Mouse (Mus musculus) heart, embryonic 15.5 days (tissue): ENCODE measurements around the gene Capn12. TPM values are rescaled to one million over a fixed set of nuclear protein-coding genes. Genes with fewer than 3 reads are reported as not detected.
"Not testable (repeated sequence)": the region's sequence is repeated elsewhere in the genome, so short reads cannot be mapped to it uniquely, and the experiment has no call there.

ENCODE experiments used
- ATAC-seq: fragments of 200-750 bp; cut with Nextera tagmentation; replicated peaks from 2 replicates; pipeline ENCODE4 v1.8.0; 2017; ENCODE audit warnings: low read depth, moderate TSS enrichment; ENCODE audit not compliant: insufficient number of reproducible peaks, insufficient read depth, low FRiP score
- H3K27ac ChIP-seq: fragments of 300-500 bp; sonication (generic); 2 replicates; pipeline ENCODE4 v1.5.1; 2015; ENCODE audit warnings: mild to moderate bottlenecking, inconsistent platforms
- H3K27me3 ChIP-seq: fragments of 300-500 bp; sonication (generic); 2 replicates; pipeline ENCODE4 v1.6.1; 2015; ENCODE audit warnings: inconsistent platforms
- H3K36me3 ChIP-seq: fragments of 300-500 bp; sonication (generic); 2 replicates; pipeline ENCODE4 v1.6.1; 2015; ENCODE audit warnings: mild to moderate bottlenecking, inconsistent platforms
- H3K4me1 ChIP-seq: fragments of 300-500 bp; sonication (generic); replicated peaks from 2 replicates; pipeline ENCODE4 v1.6.1; 2015; ENCODE audit warnings: inconsistent platforms
- H3K4me2 ChIP-seq: fragments of 300-500 bp; sonication (generic); 2 replicates; pipeline ENCODE4 v1.6.1; 2015; ENCODE audit warnings: inconsistent platforms, mild to moderate bottlenecking, moderate library complexity
- H3K4me3 ChIP-seq: fragments of 300-500 bp; sonication (generic); 2 replicates; pipeline ENCODE4 v1.5.1; 2015; ENCODE audit warnings: mild to moderate bottlenecking, inconsistent platforms
- H3K9ac ChIP-seq: fragments of 300-500 bp; sonication (generic); 2 replicates; pipeline ENCODE4 v1.6.1; 2015; ENCODE audit warnings: mild to moderate bottlenecking, inconsistent platforms
- H3K9me3 ChIP-seq: fragments of 300-500 bp; sonication (generic); replicated peaks from 2 replicates; pipeline ENCODE4 v1.6.1; 2016; ENCODE audit warnings: inconsistent platforms
- WGBS: fragments of 180-500 bp; shearing (Covaris S2); methylation state at CpG from one replicate; pipeline ENCODE4 v1.1.7; 2015; ENCODE audit warnings: mixed read lengths; 5-methylcytosine and 5-hydroxymethylcytosine counted together
- polyA plus RNA-seq: library from polyadenylated mRNA; unstranded; fragments of >200 nt; fragmentation: Nextera tagmentation; extraction: Ambion mirVana; gene quantifications from 2 replicates; pipeline ENCODE4 v1.2.1, GENCODE M21; 2015

The Capn12 gene
- polyA plus RNA-seq, 1 experiment from 2014 or later: 0.33 TPM

- H3K27me3 ChIP-seq: no peaks in the 10 kb centered on the region
- H3K27ac ChIP-seq: peak within 1 kb of the TSS; percentile 26; the same call in 1 of the 2 replicates
- no peaks in the 10 kb centered on the region for H3K36me3 ChIP-seq
- peak within 1 kb of the TSS; percentile 36 for H3K4me2 ChIP-seq
- 74% methylated on average over 6 of the region's 6 CpGs for WGBS
- no peaks in the 10 kb centered on the region for H3K9me3 ChIP-seq
- H3K9ac ChIP-seq: no peak within 1 kb of the TSS
- H3K4me3 ChIP-seq: no peak within 1 kb of the TSS
- no peak for ATAC-seq
- H3K4me1 ChIP-seq: peaks cover 30% of the 10 kb centered on the region
Measured at GRCm38 (mm10) chr7:28863540-28863939, 17.7 kb upstream of the Capn12 start, which contains the start of gene Lgals7. Lgals7 (plus strand) TSS chr7:28863853.

DNA sequence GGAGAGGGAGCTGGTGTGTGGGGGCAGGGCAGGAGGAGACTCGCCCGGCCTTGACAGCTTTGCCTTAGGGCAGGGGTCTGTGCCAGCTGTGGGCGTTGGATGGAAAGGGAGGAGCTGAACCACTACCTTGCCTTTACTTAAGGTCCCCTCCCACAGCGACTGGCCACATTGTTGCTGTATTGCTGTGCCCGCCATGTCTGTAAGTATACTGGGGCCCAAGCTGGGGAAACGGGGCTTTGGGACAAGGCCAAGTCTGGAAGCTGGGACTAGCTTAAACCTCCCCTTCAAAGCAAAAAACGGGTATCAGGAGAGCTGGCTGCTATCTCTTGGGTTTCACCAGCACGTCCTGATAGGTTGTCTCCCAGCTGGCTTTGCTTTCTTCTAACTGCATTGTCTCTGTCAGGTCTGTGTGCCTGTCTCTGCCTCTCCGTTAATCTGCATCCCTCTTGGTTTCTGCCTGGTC lies 16.9 kb upstream of the Capn12 start:
- H3K9ac ChIP-seq: no peak overlapping the region
- H3K4me3 ChIP-seq: no peak overlapping the region
- H3K4me1 ChIP-seq: peaks cover 30% of the 10 kb centered on the region
- ATAC-seq: no peak
- H3K27ac ChIP-seq: peak overlapping the region; percentile 26; the same call in 1 of the 2 replicates
- no peaks in the 10 kb centered on the region for H3K9me3 ChIP-seq
- no peaks in the 10 kb centered on the region for H3K36me3 ChIP-seq
- no peaks in the 10 kb centered on the region for H3K27me3 ChIP-seq
- peak overlapping the region; percentile 36 for H3K4me2 ChIP-seq
- WGBS: 38% methylated on average over 9 of the region's 9 CpGs

- H3K4me1 ChIP-seq: peaks cover 30% of the 10 kb centered on the region
- no peaks in the 10 kb centered on the region for H3K27me3 ChIP-seq
- 37% methylated on average over 33 of the region's 33 CpGs for WGBS
- peak overlapping the region; percentile 58 for H3K4me2 ChIP-seq
- H3K9ac ChIP-seq: no peak overlapping the region
- H3K27ac ChIP-seq: no peak overlapping the region
- no peaks in the 10 kb centered on the region for H3K9me3 ChIP-seq
- peak overlapping the region; percentile 29 for H3K4me3 ChIP-seq
- ATAC-seq: peak; percentile 51
- H3K36me3 ChIP-seq: no peaks in the 10 kb centered on the region
Measured at GRCm38 (mm10) chr7:28865481-28866300, 15.5 kb upstream of the Capn12 start.

DNA sequence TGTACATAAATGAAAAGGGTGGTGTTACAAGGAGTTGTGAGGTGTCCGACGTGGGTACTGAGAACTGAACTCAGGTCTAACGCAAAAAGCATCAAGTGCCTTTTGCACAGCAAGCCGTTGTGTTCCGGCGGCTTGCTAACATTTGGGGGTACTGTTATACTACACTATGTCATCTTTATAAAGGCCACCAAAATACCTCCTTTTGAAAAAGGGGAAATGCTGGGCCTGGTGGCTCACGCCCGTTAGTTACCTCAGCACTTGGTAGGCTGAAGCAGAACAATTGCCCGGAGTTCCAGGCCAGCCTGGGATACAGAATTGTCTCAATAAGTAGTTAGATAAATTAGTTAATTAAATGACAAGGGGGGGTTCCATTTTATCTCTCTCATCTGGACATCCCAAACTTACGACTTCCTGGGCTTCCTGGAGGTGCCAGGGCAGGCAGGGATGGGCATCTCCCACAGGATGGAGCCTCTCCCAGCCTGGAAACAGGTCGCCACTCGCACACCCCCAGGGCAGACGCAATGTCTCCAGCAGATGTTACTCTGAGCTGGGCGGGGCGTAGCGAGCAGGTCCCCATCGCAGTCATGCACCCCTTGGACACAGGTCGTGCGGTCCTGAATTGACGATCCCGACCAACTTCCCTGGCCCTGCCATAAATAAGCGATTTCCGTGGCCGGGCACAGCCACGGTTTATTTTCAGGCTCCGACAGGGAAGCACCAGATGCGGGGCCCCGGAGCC lies 14.3 kb upstream of the Capn12 start:
- H3K27ac ChIP-seq: 0 out of 2 replicates have a peak overlapping the region, but pooled peaks have one; percentile 15

GRCm38 (mm10) chr7:28867508-28868340 lies 13.5 kb upstream of the Capn12 start:
- ATAC-seq, H3K27me3 ChIP-seq, H3K9me3 ChIP-seq, H3K9ac ChIP-seq, H3K36me3 ChIP-seq: not testable (repeated sequence)
- H3K4me2 ChIP-seq: peak overlapping the region; percentile 59
- WGBS: 27% methylated on average over 23 of the region's 23 CpGs
- peak overlapping the region; percentile 31; the same call in 1 of the 2 replicates for H3K4me3 ChIP-seq
- H3K4me1 ChIP-seq: peaks cover 30% of the 10 kb centered on the region
- 0 out of 2 replicates have a peak overlapping the region, but pooled peaks have one; percentile 15 for H3K27ac ChIP-seq

More for the DNA sequence above, 14.3 kb upstream of the Capn12 start:
- Histone ChIP-seq H3K27me3 (no peaks in the 10 kb centered on the region), H3K36me3 (no peaks in the 10 kb centered on the region), H3K4me3 (no peak overlapping the region), H3K4me2 (peak overlapping the region; percentile 59; the same call in 1 of the 2 replicates), H3K4me1 (peaks cover 30% of the 10 kb centered on the region), H3K9me3 (no peaks in the 10 kb centered on the region), H3K9ac (no peak overlapping the region)
- WGBS: 89% methylated on average over 28 of the region's 28 CpGs
- ATAC-seq: no peak

DNA sequence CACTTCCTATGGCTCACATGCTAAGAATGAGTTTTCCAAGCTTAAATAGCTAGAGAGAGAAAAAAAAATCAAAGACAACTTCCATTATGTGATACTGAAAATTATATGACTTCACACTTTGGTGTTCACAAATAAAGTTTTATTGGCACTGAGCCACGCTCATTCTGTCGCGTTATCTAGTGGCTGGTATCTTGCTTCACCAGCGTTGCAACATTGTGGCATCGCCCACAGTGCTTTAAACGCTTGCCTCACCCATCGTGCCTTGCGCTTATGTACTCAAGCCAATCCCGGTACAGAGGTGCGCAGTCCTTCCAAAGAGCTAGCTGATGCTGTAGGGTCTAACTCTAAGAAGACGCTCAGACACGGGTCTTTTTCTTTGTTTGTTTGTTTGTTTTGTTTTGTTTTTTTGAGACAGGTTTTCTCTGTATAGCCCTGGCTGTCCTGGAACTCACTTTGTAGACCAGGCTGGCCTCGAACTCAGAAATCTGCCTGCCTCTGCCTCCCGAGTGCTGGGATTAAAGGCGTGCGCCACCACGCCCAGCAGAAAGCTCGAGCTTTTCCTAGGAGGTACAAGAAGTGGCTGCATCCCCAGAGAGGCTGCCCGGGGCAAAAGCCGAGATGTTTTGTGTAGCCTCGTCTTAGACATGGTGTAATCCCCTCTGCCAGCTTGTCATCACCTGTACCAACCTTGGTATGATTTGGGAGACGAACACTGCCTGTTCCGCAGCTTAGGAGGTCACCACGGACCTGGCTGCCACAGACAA lies 10.1 kb upstream of the Capn12 start:
- WGBS: 81% methylated on average over 24 of the region's 24 CpGs
- ATAC-seq: no peak
- no peak overlapping the region for H3K4me2 ChIP-seq
- H3K9me3 ChIP-seq: no peaks in the 10 kb centered on the region
- H3K4me3 ChIP-seq: no peak overlapping the region
- H3K36me3 ChIP-seq: no peaks in the 10 kb centered on the region
- H3K27ac ChIP-seq: no peak overlapping the region
- H3K9ac ChIP-seq: no peak overlapping the region
- peaks cover 10% of the 10 kb centered on the region for H3K4me1 ChIP-seq
- H3K27me3 ChIP-seq: no peaks in the 10 kb centered on the region

GRCm38 (mm10) chr7:28874565-28874964 lies 6.7 kb upstream of the Capn12 start:
- no peak overlapping the region for H3K4me3 ChIP-seq
- no peak overlapping the region for H3K4me2 ChIP-seq
- no peaks in the 10 kb centered on the region for H3K27me3 ChIP-seq
- H3K4me1 ChIP-seq: no peaks in the 10 kb centered on the region
- no peak for ATAC-seq
- no peak overlapping the region for H3K27ac ChIP-seq
- H3K36me3 ChIP-seq: no peaks in the 10 kb centered on the region
- H3K9me3 ChIP-seq: no peaks in the 10 kb centered on the region
- WGBS: 49% methylated on average over 2 of the region's 2 CpGs
- no peak overlapping the region for H3K9ac ChIP-seq

DNA sequence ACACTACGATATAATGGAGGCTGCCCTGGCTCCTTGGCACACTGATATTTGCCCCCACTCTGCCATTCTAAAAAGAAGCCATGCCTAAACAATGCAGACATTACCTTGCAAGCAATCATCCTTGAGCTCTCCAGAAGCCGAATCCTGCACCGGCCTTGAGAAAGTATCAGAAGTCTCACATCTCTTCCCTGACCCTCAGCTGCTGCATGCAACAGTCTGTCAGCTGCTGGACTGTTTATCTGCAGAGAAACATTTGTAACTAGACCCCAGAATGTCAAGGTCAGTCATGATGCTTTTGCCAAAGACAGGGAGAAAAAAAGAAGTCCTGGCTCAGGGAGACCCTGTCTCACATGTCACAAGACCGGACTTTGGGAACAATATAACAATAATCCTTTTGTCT lies 5.1 kb upstream of the Capn12 start:
- WGBS: 63% methylated on average over 4 of the region's 4 CpGs
- Histone ChIP-seq H3K27ac (no peak overlapping the region), H3K36me3 (no peaks in the 10 kb centered on the region), H3K9ac (no peak overlapping the region), H3K4me3 (no peak overlapping the region), H3K4me2 (no peak overlapping the region), H3K4me1 (no peaks in the 10 kb centered on the region), H3K9me3 (no peaks in the 10 kb centered on the region), H3K27me3 (no peaks in the 10 kb centered on the region)
- ATAC-seq: no peak

DNA sequence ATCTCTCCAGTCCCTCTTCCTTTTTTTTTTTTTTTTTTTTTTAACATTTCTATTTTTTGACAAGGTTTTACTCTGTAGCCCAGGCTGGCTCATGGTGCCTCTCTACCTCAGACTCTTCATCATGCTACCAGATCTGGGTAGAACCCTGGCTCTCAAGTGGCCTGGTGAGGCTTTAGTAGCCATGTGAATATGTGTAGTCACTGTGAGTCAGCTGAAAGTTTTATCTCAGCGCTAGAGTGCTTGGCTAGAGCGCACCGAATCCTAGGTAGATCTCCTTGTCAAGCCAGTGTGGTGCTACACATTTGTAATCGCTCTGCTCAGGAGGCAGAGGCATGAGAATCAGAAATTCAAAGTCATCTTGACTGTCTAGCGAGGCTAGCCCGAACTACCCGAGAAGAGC lies 4.1 kb upstream of the Capn12 start:
- Histone ChIP-seq H3K9me3 (no peaks in the 10 kb centered on the region), H3K4me1 (no peaks in the 10 kb centered on the region), H3K27ac (no peak overlapping the region), H3K4me2 (no peak overlapping the region), H3K4me3 (no peak overlapping the region), H3K27me3 (no peaks in the 10 kb centered on the region), H3K36me3 (no peaks in the 10 kb centered on the region), H3K9ac (no peak overlapping the region)
- ATAC-seq: no peak
- WGBS: 71% methylated on average over 7 of the region's 7 CpGs

DNA sequence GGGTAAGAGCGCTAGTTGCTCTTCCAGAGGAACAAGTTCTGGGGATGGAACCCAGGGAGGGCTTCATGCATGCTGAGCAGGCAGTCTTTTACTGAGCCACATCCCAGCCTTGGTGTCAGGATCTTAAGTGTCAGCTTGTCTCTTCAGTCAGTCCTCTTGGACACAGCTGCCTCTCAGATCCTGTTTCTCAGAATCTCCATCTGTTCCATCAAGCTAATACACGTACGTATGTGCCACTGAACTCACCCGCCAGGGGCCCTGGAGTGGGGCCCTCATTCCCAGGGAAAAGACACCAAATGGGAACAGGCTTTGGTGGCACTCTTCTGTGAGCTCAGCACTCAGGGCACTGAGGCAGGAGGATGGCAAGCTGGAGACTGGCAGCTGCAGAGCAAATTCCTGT lies 3.4 kb upstream of the Capn12 start:
- no peaks in the 10 kb centered on the region for H3K36me3 ChIP-seq
- H3K27me3 ChIP-seq: no peaks in the 10 kb centered on the region
- no peak overlapping the region for H3K27ac ChIP-seq
- WGBS: 73% methylated on average over 4 of the region's 4 CpGs
- H3K4me2 ChIP-seq: no peak overlapping the region
- no peak overlapping the region for H3K9ac ChIP-seq
- no peak for ATAC-seq
- H3K4me1 ChIP-seq: no peaks in the 10 kb centered on the region
- no peaks in the 10 kb centered on the region for H3K9me3 ChIP-seq
- H3K4me3 ChIP-seq: no peak overlapping the region
